Mouse (Mus musculus): ENCODE measurements at regions not wholly inside any gene's neighbourhood (a gene's known extent, or its start where the extent isn't known, plus 50 kb on each side); places are given as distances from the start of the nearest gene placed in this dataset.

DNA sequence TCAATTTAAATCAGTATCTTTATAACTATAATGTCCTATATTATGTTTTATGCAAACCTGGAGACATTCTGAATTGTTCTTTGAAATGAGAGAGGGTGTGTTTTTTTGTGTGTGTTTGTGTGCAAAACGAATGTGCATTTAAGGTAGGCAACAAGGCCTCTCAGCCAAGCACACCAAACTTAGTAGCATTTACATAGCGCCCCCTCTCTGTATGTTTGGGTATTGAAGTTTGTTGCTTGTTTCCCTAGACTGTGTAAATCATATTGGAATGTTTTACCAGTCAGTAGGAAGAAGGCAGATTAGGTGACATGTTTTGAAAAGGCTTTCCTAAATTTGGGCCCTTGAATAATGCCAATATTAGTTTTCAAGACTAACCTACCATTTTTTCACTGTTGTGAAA, 84.1 kb upstream of the Cabcoco1 start:
- TF ChIP-seq CTCF (IDR thresholded peaks at IDR 0.05; ENCODE audit: borderline replicate concordance, insufficient read depth, low read depth, low read length) (no peak), POLR2A (IDR thresholded peaks at IDR 0.05; ENCODE audit: borderline replicate concordance, insufficient read depth, low read length) (no peak)

All from cerebellum, adult 2 months (tissue).